Mouse (Mus musculus): ENCODE data around the gene Gm17617. TPM values are rescaled to one million over a fixed set of nuclear protein-coding genes. Genes with fewer than 3 reads are reported as not detected.
A peak's percentile ranks its signal among the peaks of the same experiment; 100 is the strongest.

The Gm17617 gene
- total RNA-seq, 2 experiments from 2014 or later, result not detected

GRCm38 (mm10) chr13:55092588-55092987, 40.8 kb downstream of the Gm17617 start:
- H3K4me3 ChIP-seq, result no peak overlapping the region
- no peak for DNase-seq (ENCODE audit: extremely low spot score in 1 of 2, low spot score in 2 of 2)

More at GRCm38 (mm10) chr13:55092588-55092987, 40.8 kb downstream of the Gm17617 start:
- peak overlapping the region; percentile 28; the same call in 1 of the 2 replicates for H3K27ac ChIP-seq
- intact Hi-C loops (cut with DNase I), result no loop called here
- no peak for TF ChIP-seq CTCF (IDR thresholded peaks at IDR 0.05)

Other genes starting within 250 kb of the Gm17617 start
- gene Unc5a, start 184.1 kb downstream of the Gm17617 start, total RNA-seq (2021), result 100 to 1,000 TPM; 110 to 116 TPM
- 1 to 10 TPM; 1.2 to 1.3 TPM for gene Hk3, start 112.2 kb downstream of the Gm17617 start, total RNA-seq (2021)
- 10 to 100 TPM; 22.6 to 27.5 TPM for gene Uimc1, start 33.2 kb downstream of the Gm17617 start, total RNA-seq (2021)
- gene Zfp346, start 28.2 kb downstream of the Gm17617 start, total RNA-seq (2021), result 10 to 100 TPM; 37.6 to 47.8 TPM
- gene Fgfr4, start 19.1 kb upstream of the Gm17617 start, total RNA-seq (2021), result under 1 TPM; 0.36 to 0.40 TPM
- gene Nsd1, start 76.2 kb upstream of the Gm17617 start, total RNA-seq (2021), result 100 to 1,000 TPM; 116 to 118 TPM
- gene Prelid1, start 187.0 kb upstream of the Gm17617 start, total RNA-seq (2021), result 100 to 1,000 TPM; 161 to 170 TPM
- 10 to 100 TPM; 83.8 to 87.0 TPM for gene Rab24, start 188.4 kb upstream of the Gm17617 start, total RNA-seq (2021)
- gene Mxd3, start 196.3 kb upstream of the Gm17617 start, total RNA-seq (2021), result 1 to 10 TPM in 1 of 2 experiments, under 1 TPM in 1; 0.86 to 1.7 TPM
- 10 to 100 TPM; 57.8 to 60.4 TPM for gene Lman2, start 229.2 kb upstream of the Gm17617 start, total RNA-seq (2021)
- 10 to 100 TPM; 52.4 to 58.2 TPM for gene Rgs14, start 236.2 kb upstream of the Gm17617 start, total RNA-seq (2021)

Measured in left cerebral cortex, adult 2 months (tissue).